Mouse (Mus musculus) forebrain, embryonic 12.5 days (tissue): ENCODE measurements around the gene Thtpa. TPM values are rescaled to one million over a fixed set of nuclear protein-coding genes. Genes with fewer than 3 reads are reported as not detected.

ENCODE experiments used
- ATAC-seq: fragments of 200-750 bp; cut with Nextera tagmentation; 2 replicates; pipeline ENCODE4 v1.8.0; 2017; ENCODE audit warnings: moderate TSS enrichment; ENCODE audit not compliant: low FRiP score
- H3K27ac ChIP-seq: fragments of 300-500 bp; sonication (generic); 2 replicates; pipeline ENCODE4 v1.5.1; 2016; ENCODE audit warnings: mild to moderate bottlenecking
- H3K27me3 ChIP-seq: fragments of 300-500 bp; sonication (generic); 2 replicates; pipeline ENCODE4 v1.6.1; 2016; ENCODE audit warnings: mild to moderate bottlenecking
- H3K36me3 ChIP-seq: fragments of 300-500 bp; sonication (generic); replicated peaks from 2 replicates; pipeline ENCODE4 v1.6.1; 2016; ENCODE audit warnings: mild to moderate bottlenecking
- H3K4me1 ChIP-seq: fragments of 300-500 bp; sonication (generic); 2 replicates; pipeline ENCODE4 v1.6.1; 2016
- H3K4me2 ChIP-seq: fragments of 300-500 bp; sonication (generic); 2 replicates; pipeline ENCODE4 v1.6.1; 2016; ENCODE audit warnings: mild to moderate bottlenecking, moderate library complexity
- H3K4me3 ChIP-seq: fragments of 300-500 bp; sonication (generic); replicated peaks from 2 replicates; pipeline ENCODE4 v1.5.1; 2016; ENCODE audit warnings: mild to moderate bottlenecking
- H3K9ac ChIP-seq: fragments of 300-500 bp; sonication (generic); 2 replicates; pipeline ENCODE4 v1.6.1; 2016; ENCODE audit warnings: mild to moderate bottlenecking
- H3K9me3 ChIP-seq: fragments of 300-500 bp; sonication (generic); 2 replicates; pipeline ENCODE4 v1.6.1; 2016
- WGBS: fragments of 180-500 bp; shearing (Covaris S2); methylation state at CpG from one replicate; pipeline ENCODE4 v1.1.7; 2016; 5-methylcytosine and 5-hydroxymethylcytosine counted together
- polyA plus RNA-seq: library from polyadenylated mRNA; unstranded; fragments of >200 nt; fragmentation: Nextera tagmentation; extraction: Ambion mirVana; gene quantifications from 2 replicates; pipeline ENCODE4 v1.2.1, GENCODE M21; 2016

Gene Thtpa
- polyA plus RNA-seq, 1 experiment from 2014 or later: 32.0 TPM

DNA sequence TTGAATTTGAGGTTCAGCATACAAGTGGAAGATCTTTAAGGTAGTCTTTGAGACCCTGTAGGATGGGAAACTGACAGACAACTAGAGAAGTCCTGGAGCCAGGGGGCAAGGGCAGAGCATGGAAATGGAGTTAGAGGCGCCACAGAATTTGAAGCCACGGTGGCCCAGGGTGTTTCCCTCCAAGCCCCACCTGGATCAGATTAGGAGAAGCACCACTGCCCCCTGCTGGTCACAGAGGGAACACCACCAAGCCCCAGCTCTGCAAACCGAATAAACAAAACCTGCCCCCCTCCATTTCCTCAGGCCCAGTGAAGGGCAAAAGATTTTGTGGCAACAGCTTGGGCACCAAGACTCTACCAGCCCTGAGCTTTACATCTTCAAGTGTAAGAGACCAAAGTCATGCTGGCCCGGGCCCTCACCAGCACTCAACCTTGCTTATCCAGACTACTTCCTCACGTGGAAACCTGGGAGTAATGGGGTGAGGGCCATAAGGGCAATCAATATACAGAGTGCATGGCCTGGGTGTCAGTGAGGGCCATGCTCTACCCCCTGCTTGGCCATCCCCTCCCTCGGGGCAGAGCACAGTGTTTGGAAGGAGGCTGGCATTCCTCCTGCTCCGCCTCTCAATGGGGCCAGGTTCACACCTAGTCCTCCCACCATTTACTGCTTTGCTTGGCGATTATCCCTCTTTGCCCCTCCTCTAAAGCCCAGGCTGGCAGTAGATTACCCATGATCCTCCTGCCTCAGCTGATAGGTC is 15.2 kb upstream of the Thtpa start:
- peak overlapping the region; percentile 50 for H3K9ac ChIP-seq

GRCm38 (mm10) chr14:55081105-55081504 is 13.5 kb upstream of the Thtpa start:
- H3K9ac ChIP-seq: no peak overlapping the region; the same call in 1 of the 2 replicates
- H3K4me2 ChIP-seq: no peak overlapping the region

More for the DNA sequence above, 15.2 kb upstream of the Thtpa start:
- peaks cover 7% of the 10 kb centered on the region; the same call in 1 of the 2 replicates for H3K27me3 ChIP-seq
- peak overlapping the region; percentile 81 for H3K27ac ChIP-seq
- no peaks in the 10 kb centered on the region for H3K9me3 ChIP-seq
- H3K4me2 ChIP-seq: peak overlapping the region; percentile 28; the same call in 1 of the 2 replicates
- ATAC-seq: peak; percentile 57
- H3K4me1 ChIP-seq: peaks cover 50% of the 10 kb centered on the region
- peaks cover 6% of the 10 kb centered on the region for H3K36me3 ChIP-seq
- H3K4me3 ChIP-seq: no peak overlapping the region
- WGBS: 22% methylated on average over 8 of the region's 8 CpGs

DNA sequence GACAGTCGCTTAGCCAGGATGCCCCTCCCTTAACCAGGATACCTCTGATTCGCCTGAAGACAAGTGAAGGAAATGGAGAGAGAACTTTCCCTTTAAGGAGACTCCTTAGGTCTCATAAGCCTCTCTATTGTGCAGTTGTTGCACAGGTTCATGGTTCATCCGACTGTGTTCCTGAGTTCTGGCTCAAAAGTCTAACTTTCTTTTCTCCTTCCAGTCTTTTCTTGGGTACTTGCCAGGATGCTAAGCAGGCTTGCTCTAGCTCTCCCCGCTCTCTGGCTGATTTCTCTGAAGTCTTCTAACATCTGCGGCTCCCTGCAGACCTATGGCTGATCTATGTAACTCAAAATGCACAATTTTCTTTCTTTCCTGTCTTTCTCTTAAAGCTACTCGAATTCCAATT is 11.1 kb upstream of the Thtpa start:
- Histone ChIP-seq H3K27ac (no peak overlapping the region), H3K4me3 (no peak overlapping the region), H3K4me1 (peaks cover 55% of the 10 kb centered on the region), H3K36me3 (no peaks in the 10 kb centered on the region), H3K27me3 (no peaks in the 10 kb centered on the region; the same call in 1 of the 2 replicates), H3K9me3 (no peaks in the 10 kb centered on the region), H3K9ac (no peak overlapping the region), H3K4me2 (no peak overlapping the region)
- WGBS: 80% methylated on average over 6 of the region's 6 CpGs
- ATAC-seq: no peak

More at GRCm38 (mm10) chr14:55081105-55081504, 13.5 kb upstream of the Thtpa start:
- WGBS: 40% methylated on average over 5 of the region's 5 CpGs
- Histone ChIP-seq H3K27ac (no peak overlapping the region), H3K27me3 (peaks cover 7% of the 10 kb centered on the region; the same call in 1 of the 2 replicates), H3K36me3 (no peaks in the 10 kb centered on the region), H3K4me3 (no peak overlapping the region), H3K4me1 (peaks cover 61% of the 10 kb centered on the region), H3K9me3 (no peaks in the 10 kb centered on the region)
- ATAC-seq: no peak

GRCm38 (mm10) chr14:55085324-55086008 is 9.1 kb upstream of the Thtpa start:
- no peak overlapping the region for H3K9ac ChIP-seq
- H3K4me1 ChIP-seq: peaks cover 55% of the 10 kb centered on the region
- no peak overlapping the region for H3K4me2 ChIP-seq
- WGBS: 34% methylated on average over 9 of the region's 9 CpGs
- no peaks in the 10 kb centered on the region; the same call in 1 of the 2 replicates for H3K27me3 ChIP-seq
- no peaks in the 10 kb centered on the region for H3K36me3 ChIP-seq
- H3K4me3 ChIP-seq: no peak overlapping the region
- no peaks in the 10 kb centered on the region for H3K9me3 ChIP-seq
- ATAC-seq: peak; percentile 67; the same call in 1 of the 2 replicates
- peak overlapping the region; percentile 65 for H3K27ac ChIP-seq

DNA sequence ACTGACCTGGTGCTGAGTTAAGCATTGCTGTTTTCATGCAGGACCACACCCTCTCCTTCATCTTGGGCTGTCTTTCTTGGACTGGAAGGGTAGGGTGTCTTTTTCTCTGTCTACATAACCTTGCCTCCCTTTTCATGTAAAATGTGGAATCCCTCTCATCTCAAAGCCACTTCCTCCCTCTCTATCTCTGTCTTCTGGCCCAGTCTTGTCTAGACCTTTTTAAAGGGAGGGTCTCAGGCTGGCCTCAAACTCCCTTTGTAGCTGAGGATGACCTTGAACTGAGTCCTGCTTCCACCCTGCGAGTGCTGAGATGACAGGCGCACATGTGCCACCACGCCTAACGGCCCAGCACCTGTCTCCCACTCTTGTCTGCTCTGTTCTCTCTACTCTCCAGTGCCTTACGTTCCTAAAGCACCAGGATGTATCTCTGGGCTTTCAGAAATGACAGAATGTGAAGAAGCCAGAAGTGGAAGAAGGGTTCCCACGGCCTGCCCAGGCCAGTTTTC is 8.5 kb upstream of the Thtpa start:
- Histone ChIP-seq H3K27me3 (no peaks in the 10 kb centered on the region; the same call in 1 of the 2 replicates), H3K4me3 (no peak overlapping the region), H3K4me2 (no peak overlapping the region), H3K9ac (no peak overlapping the region), H3K4me1 (peaks cover 59% of the 10 kb centered on the region), H3K27ac (peak overlapping the region; percentile 65), H3K36me3 (no peaks in the 10 kb centered on the region), H3K9me3 (no peaks in the 10 kb centered on the region)
- WGBS: 87% methylated on average over 6 of the region's 6 CpGs
- ATAC-seq: no peak

GRCm38 (mm10) chr14:55089199-55089947 is 5.2 kb upstream of the Thtpa start:
- Histone ChIP-seq H3K27me3 (peaks cover 3% of the 10 kb centered on the region; the same call in 1 of the 2 replicates), H3K4me3 (peak overlapping the region; percentile 73), H3K4me1 (peaks cover 64% of the 10 kb centered on the region), H3K36me3 (no peaks in the 10 kb centered on the region), H3K9ac (no peak overlapping the region), H3K4me2 (peak overlapping the region; percentile 80), H3K27ac (0 out of 2 replicates have a peak overlapping the region, but pooled peaks have one; percentile 53), H3K9me3 (no peaks in the 10 kb centered on the region)
- 58% methylated on average over 13 of the region's 13 CpGs for WGBS
- ATAC-seq: no peak

DNA sequence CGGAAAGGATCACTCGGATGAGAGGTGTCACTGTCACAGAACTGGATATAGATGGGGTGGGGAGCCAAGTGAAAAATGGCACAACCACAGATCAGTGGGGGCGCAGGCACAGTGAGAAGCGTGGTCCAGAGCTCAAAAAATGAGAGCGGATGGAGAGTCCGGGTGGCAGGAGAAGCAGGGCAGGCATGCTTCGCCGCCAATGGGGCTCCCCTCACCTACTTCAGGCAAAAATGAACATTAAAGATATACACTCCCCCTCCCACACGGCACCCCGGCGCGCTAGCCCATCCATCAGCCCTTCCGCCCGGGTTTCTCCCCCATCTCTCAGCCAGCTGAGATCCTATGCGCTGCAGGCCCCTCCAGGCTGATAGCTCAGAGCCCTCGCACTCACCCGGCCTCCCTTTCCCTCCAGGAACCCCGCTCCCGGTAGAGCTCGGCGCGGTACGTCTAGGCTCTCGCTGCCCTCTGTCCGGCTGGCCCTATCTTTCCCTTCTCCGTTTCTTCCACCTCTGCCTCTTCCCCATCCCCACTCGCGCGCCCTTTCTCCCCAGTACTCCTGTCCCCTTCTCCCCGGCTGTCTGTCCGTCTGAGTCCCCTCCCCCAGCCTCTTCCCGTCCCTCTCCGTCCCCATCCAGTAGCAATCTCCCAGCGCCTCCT is 3.2 kb upstream of the Thtpa start:
- Histone ChIP-seq H3K9me3 (no peaks in the 10 kb centered on the region), H3K4me1 (peaks cover 62% of the 10 kb centered on the region)
- WGBS: under 1% methylated on average over 34 of the region's 34 CpGs

GRCm38 (mm10) chr14:55092011-55092577 is 2.5 kb upstream of the Thtpa start, which contains the start of gene Zfhx2:
TSS of gene Zfhx2 (minus strand) at chr14:55092324.
- Histone ChIP-seq H3K36me3 (no peaks in the 10 kb centered on the region), H3K4me2 (peak within 1 kb of the TSS; percentile 80), H3K27me3 (peaks cover 3% of the 10 kb centered on the region; the same call in 1 of the 2 replicates), H3K27ac (peak within 1 kb of the TSS; percentile 95), H3K4me1 (peaks cover 65% of the 10 kb centered on the region), H3K9me3 (no peaks in the 10 kb centered on the region), H3K4me3 (peak within 1 kb of the TSS; percentile 73), H3K9ac (peak within 1 kb of the TSS; percentile 95)
- ATAC-seq: peak; percentile 92
- under 1% methylated on average over 33 of the region's 34 CpGs for WGBS

More for the DNA sequence above, 3.2 kb upstream of the Thtpa start:
- H3K9ac ChIP-seq: peak overlapping the region; percentile 95
- peak overlapping the region; percentile 80 for H3K4me2 ChIP-seq
- no peak for ATAC-seq
- peak overlapping the region; percentile 73 for H3K4me3 ChIP-seq
- no peaks in the 10 kb centered on the region for H3K36me3 ChIP-seq
- H3K27me3 ChIP-seq: peaks cover 3% of the 10 kb centered on the region; the same call in 1 of the 2 replicates
- H3K27ac ChIP-seq: peak overlapping the region; percentile 95

- Histone ChIP-seq H3K4me3 (no peak overlapping the region), H3K4me2 (peak overlapping the region; percentile 72), H3K27me3 (0 out of 2 replicates have a peak, but pooled peaks cover 3% of the 10 kb centered on the region), H3K36me3 (0 out of 2 replicates have a peak, but pooled peaks cover 9% of the 10 kb centered on the region), H3K9me3 (no peaks in the 10 kb centered on the region), H3K9ac (no peak overlapping the region), H3K27ac (no peak overlapping the region), H3K4me1 (peaks cover 62% of the 10 kb centered on the region)
- no peak for ATAC-seq
- WGBS: 40% methylated on average over 6 of the region's 6 CpGs
These were observed 657 bp upstream of the Thtpa start for GRCm38 (mm10) chr14:55093927-55094326.

DNA sequence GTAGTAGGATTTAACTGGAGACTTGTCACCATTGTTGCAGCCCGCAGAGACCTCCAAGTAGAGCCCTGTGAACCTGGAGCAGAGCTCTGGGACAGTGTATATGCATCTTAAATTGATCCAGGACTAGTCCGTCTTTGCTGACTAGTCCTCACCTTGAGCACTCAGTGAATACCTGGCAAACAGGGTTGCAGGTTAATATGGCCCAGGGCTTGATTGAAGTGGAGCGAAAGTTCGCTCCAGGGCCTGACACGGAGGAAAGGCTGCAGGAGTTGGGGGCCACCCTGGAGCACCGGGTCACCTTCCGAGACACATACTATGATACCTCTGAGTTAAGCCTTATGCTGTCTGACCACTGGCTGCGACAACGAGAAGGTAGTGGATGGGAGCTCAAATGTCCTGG is 679 bp downstream of the Thtpa start:
- Histone ChIP-seq H3K27me3 (0 out of 2 replicates have a peak, but pooled peaks cover 3% of the 10 kb centered on the region), H3K9ac (peak overlapping the region; percentile 63), H3K9me3 (no peaks in the 10 kb centered on the region), H3K4me1 (peaks cover 49% of the 10 kb centered on the region), H3K4me3 (peak overlapping the region; percentile 47), H3K36me3 (0 out of 2 replicates have a peak, but pooled peaks cover 16% of the 10 kb centered on the region), H3K27ac (peak overlapping the region; percentile 67), H3K4me2 (peak overlapping the region; percentile 72)
- ATAC-seq: no peak
- 57% methylated on average over 9 of the region's 9 CpGs for WGBS

DNA sequence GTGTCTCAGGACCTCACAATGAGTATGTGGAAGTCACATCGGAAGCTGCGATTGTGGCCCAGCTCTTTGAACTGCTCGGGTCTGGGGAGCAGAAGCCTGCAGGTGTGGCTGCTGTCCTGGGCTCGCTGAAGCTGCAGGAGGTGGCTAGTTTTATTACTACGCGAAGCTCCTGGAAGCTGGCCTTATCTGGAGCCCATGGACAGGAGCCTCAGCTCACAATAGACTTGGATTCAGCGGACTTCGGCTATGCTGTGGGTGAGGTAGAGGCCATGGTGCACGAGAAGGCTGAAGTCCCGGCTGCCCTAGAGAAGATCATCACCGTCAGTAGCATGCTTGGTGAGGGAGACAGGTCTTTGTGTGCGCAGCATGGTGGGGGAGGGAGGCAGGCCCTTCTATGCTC is 1.1 kb downstream of the Thtpa start:
- Histone ChIP-seq H3K27me3 (0 out of 2 replicates have a peak, but pooled peaks cover 3% of the 10 kb centered on the region), H3K9ac (peak overlapping the region; percentile 33; the same call in 1 of the 2 replicates), H3K27ac (no peak overlapping the region), H3K4me3 (peak overlapping the region; percentile 47), H3K4me1 (peaks cover 45% of the 10 kb centered on the region), H3K9me3 (no peaks in the 10 kb centered on the region), H3K36me3 (0 out of 2 replicates have a peak, but pooled peaks cover 16% of the 10 kb centered on the region), H3K4me2 (peak overlapping the region; percentile 72)
- 72% methylated on average over 12 of the region's 12 CpGs for WGBS
- ATAC-seq: no peak
